Mouse (Mus musculus) liver, embryonic 18 days (tissue): Measurements from ENCODE around the gene Gpr26. TPM values are rescaled to one million over a fixed set of nuclear protein-coding genes. Genes with fewer than 3 reads are reported as not detected.

ENCODE experiments used
- polyA plus RNA-seq: library from polyadenylated mRNA; depleted of rRNA; stranded (reverse); fragments of >200 nt; gene quantifications from 2 replicates; pipeline ENCODE4 v1.2.3, GENCODE M21; 2012; rRNA removed

The Gpr26 gene
- not detected in 2 replicates for polyA plus RNA-seq

DNA sequence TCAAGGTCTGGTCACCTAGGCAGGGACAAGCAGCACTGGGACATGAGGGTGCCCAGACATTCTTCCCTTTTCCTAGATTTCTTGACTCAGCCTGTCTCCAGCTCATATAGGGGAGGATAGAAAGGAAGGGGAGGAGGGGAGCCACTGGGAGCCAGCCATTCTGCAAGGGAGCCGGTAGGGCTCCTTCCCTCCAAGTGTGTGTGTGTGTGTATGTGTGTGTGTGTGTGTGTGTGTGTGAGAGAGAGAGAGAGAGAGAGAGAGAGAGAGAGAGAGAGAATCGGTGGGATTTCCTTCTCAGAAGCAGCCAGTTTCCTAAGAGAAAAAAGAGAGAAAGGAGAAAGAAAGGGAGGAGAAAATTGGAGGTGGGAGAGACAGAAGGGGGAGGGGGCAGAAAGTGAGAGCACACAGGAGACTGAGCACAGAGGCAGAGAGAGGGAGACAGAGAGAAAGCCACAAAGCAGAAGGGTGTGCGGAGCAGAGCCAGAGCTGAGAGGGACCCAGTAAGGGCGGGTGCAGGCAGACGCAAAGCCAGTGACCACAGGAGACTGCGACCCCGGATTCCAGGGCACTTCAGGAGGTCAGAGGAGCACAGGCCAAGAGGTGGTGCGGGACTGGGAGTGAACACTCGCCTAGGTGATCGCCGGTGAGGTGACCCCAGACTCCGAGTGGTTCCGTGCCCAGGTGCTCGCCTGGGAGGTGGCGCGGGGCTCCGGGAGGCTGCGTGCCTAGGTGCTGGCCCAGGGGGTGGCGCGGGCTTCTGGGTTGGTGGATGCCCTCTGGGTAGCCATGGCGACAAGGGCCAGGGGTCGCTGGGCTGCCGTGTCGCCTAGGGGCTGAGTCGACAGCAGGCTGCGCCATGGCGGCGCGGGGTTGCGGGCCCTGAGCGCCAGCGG, at the start of gene Gpr26:
Gpr26 (plus strand) TSS at position 438 of the 893 bp plus-strand sequence.

Other genes starting within 250 kb of the Gpr26 start
- gene Cpxm2, start 188.3 kb downstream of the Gpr26 start, polyA plus RNA-seq, result 0.27 and 0.29 TPM in 2 replicates